Mouse (Mus musculus) MN1 (cell line): ENCODE results near the gene Golt1a.
A peak's percentile ranks its signal among the peaks of the same experiment; 100 is the strongest.

Source experiments
- DNase-seq: peaks from one replicate; pipeline ENCODE4 v3.0.0-alpha.2; 2016; ENCODE audit warnings: low spot score

Gene Golt1a

GRCm38 (mm10) chr1:133347693-133348520, 38.3 kb downstream of the Golt1a start:
- no peak for DNase-seq

DNA sequence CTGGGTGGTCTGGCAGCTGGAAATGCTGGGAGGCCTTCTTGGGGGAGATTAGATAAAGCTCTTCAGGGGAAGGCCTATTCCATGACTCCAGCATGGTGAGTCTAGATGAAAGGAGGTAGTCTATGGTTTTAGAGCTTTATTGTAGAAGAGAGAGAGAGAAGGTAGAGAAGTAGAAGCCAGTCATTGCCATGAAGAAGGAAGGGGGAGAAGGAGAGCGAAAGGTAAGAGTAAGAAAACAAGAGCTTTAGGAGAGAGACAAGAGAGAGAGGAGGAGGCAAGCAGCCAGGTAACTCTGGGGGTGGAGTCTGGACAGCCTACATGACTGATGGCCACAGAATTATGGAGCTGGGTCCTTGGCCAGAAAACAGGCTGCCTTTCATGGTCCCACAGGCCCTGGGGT, 40.6 kb downstream of the Golt1a start, which contains the start of gene Ren1:
Ren1 (plus strand) TSS at position 301 of the 400 bp plus-strand sequence.
- no peak for DNase-seq

DNA sequence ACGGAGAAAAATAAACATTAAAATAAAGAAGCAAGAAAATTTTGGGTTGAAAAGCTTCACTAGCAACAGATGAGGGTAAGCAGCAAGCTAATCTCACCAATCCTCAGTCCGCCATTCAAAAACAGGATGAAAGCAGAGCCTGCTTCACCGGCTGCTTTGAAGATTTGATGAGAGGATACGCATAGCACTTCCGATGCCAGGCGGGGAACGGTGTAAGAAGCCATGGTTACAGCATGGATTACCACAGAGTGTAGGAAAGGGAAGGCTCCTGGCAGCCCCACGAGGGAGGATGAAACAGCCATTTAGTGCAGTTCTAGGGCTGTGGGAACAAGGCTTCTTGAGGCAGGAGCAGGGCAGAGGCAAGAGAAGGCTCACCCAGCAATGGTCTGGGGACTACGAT, 42.2 kb downstream of the Golt1a start:
- DNase-seq, result no peak

DNA sequence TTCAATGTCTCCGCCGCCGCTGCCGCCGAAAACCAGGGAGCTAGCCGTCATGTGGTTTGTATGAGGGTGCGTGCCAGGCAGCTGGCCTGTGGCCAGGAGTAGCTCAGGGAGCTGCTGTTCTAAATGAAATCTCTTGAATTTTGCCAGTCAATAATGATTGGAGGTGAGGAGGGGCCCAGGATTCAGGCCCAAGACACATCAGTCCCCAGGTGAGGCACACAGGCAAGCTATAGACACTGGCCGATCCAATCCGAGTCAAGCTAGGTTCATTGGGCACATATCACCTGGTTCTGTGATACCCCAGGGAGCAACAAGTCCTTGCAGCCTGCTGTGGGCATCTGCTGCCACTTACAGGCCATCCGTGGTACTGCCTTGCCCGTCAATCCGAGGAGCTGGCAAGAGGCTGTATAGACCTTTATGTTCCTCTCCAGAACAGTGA, 43.8 kb downstream of the Golt1a start:
- peak; percentile 89 for DNase-seq

DNA sequence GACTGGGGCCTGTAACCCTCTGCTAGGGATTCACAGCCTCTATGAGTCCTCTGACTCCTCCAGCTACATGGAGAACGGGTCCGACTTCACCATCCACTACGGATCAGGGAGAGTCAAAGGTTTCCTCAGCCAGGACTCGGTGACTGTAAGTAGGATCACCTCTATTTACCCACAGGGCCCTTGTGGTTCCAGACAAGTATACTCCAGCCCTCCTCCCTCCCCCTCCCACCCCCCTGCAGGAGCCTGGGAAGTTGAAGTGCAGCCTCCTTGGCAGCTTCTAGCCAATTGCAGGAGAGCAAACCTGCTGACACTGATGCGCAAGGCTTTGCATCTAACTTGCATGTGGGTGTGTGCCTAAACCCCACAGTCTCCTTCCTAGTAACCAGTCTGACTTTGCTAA, 45.9 kb downstream of the Golt1a start:
- no peak for DNase-seq

DNA sequence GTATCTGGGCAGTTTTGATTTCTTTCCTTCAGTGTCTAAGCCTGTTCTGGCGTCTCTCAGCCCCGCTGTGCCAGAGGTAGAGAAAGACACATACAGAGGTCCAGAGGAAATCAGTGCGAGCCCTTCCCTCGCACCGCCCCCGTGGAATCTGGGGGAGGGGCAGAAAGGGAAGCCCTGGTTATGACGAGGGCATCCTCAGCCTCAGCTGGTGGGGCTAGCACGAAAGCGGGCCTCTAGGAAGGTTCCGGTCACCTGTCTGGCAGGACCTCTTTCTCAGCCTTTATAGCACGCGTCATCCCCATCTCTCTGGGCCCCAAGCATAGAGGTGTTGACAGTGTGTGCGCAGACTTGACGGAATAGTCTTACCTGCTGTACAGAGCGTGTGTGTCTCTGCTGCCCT, 46.3 kb downstream of the Golt1a start:
- DNase-seq, result no peak

- no peak for DNase-seq
Measured at GRCm38 (mm10) chr1:133356330-133356729, 46.7 kb downstream of the Golt1a start.

DNA sequence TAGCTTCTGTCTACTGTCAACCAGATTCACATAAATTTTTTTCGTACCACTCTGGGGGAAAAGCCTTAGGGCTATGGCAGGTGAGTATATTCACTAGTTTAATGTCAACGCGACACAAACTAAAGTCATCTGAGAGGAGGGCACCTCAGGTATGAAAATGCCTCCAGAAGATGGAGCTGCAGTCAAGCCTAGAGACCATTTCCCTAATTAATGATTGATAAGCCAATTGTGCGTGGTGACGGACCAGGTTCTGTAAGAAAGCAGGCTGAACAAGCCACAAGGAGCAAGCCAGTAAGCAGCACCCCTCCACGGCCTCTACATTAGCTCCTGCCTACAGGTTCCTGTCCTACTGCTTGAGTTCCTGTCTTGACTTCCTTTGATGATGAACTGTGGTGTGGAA, 51.4 kb downstream of the Golt1a start:
- no peak for DNase-seq

DNA sequence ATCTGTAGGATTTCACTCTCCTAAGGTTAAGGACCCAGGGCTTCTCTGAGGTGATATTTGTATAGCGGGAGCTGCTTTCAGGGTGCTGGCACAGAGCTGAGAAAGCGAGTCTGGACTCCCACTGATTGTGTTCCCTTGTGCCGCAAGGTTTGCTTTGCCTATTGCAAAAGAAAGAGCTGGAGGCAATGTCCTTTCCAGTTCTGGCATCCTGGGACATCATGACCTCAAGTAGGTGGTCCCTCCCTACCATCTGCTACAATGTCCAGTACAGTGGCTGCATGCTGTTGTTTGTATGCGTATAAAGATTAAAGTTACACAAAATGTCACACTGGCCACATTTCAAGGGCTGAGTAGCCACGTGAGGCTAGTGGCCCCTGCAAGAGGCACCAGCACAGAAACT, 52.5 kb downstream of the Golt1a start:
- DNase-seq, result no peak

- peak; percentile 91 for DNase-seq
Measured at GRCm38 (mm10) chr1:133363276-133364021, 53.8 kb downstream of the Golt1a start, which contains the start of gene Etnk2. TSS of gene Etnk2 (plus strand) at chr1:133363572.

GRCm38 (mm10) chr1:133364022-133364630, 54.5 kb downstream of the Golt1a start:
- DNase-seq, result no peak

DNA sequence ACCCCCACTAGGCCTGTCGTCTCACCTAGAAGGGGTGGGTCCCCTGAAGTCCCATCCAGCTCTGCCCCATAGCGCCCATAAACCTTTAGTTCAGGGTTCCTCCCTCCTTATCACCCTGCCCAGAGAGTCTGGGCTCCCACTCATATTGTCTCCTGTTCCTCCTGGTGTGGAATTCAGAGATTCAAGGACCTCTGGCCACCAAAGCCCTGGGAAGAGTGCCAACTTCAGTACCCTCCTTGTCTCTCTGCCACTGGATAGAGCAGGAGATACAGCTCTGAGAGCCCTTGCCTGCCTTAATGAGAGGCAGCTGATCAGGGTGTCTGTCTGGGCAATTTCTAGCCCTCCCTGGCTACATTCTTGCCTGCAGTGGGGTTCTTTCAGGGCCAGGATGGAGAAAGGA, 55.3 kb downstream of the Golt1a start:
- peak; percentile 48 for DNase-seq

DNA sequence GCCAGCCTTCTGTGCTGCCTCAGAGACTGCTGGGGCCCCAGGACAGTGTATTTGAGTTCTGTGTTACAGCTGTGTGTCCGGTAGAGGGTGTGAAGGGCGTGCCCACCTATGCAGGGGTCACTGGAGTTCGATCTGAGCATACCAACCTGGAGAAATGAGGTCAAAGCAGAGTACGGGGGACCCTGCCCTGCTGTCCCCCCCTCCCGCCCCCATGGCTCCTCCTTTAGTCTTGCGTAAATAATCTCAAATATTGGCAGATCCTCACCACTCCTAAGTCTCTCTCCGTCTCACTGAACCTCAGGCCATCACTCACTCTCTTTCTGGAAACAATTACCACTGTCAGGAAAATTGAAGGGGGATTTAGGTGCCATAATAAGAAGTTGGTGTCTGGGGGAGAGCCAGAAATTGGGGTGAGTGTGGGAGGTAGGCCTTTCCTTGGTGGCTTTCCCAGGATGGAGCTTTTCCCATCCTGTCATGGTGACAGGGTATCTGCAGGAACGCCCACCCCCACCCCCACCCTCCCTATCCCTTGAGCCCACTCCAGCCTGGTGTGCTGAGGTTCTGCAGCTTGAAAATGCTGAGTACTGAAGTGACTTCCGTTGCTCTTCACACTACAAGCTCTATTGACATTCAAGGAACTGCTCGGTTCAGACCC, 57.5 kb downstream of the Golt1a start:
- DNase-seq, result no peak

GRCm38 (mm10) chr1:133367606-133368488, 58.2 kb downstream of the Golt1a start:
- no peak for DNase-seq

DNA sequence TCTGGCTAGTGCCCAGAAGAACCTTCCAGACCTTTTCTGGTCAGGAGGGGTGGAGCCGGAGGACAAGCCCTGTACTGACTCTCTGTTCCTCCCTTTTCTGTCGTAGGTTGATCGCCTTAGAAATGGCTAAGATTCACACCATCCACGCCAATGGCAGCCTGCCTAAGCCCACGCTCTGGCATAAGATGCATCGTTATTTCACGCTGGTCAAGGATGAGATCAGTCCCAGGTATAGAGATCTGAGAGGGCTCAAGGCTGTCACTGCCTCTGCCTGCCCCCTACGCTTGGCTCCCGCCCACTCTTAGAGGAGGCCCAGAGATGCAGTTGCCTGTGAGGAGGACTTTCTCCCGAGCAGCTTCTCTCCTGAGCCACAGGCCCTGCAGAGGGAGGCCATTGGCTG, 59.0 kb downstream of the Golt1a start:
- DNase-seq, result no peak

DNA sequence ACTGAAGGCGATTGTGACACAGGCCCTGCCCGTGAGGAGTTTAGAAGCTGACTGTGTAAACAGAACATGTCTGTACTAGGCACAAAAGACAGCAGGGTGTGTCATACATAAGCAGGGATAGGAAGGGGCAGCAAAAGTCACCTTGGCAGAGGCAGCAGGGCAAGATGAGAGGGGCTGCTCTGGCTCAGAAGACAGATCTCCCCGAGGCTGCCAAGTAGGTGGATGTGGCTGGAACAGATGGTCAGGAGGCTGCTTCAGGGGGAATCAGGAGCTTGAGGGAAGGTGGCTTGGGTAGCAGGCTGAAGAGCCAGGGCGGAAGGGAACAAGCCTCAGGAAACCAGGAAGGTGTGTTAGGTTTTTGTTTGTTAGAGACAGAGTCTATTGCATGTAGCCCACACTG, 60.8 kb downstream of the Golt1a start:
- no peak for DNase-seq

GRCm38 (mm10) chr1:133371431-133371830, 61.8 kb downstream of the Golt1a start:
- DNase-seq, result no peak

- no peak for DNase-seq
Measured at GRCm38 (mm10) chr1:133372113-133372512, 62.5 kb downstream of the Golt1a start.
